Mouse (Mus musculus): ENCODE measurements around the gene 4632433K11Rik.

DNA sequence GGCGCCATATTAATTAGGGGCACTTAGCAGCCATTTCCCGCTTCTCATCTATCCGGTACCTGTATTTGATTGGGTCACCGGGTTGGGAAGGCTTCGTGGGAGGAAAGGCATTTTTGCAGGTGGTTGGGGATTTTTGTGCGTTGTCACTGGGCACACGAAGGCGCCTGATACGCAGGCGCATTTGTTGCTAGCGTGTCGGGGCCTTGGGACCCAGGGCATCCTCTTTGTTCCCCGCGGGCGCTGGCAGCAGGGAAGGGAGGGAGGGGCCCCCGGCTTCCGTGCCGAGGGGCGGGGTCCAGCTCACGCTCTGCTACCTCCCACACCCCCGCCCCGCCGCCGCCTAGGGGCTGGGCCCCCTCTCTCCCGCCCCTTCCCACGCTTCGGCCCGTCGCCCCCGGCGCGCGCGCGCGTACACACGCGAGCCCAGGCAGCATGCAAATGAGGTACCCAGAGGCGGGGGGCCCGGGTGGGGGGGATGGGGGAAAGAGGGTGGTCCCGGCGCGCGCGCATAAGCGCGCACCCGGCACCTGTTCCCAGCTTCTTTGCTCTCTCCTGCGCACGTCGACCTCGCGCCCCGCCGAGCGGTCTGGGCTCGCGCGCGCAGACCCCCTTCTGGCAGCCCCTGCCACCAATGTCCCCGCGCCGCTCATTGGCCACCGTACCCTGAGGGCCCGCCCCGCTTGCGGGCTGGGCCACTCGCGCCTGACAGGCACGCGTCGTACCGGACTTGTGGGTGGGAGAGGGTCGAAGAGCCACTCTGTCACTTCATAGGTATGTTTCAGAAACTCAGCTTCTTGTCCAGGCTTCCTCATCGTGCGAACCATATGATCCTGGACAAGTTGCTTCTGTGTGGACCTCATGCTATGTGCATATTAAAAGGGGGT lies 18.6 kb upstream of the 4632433K11Rik start, which contains the start of gene Gm44973:
- TF ChIP-seq CTCF (IDR thresholded peaks at IDR 0.05; ENCODE audit: control insufficient read depth, insufficient read depth, low read length) (no peak), POLR2A (IDR thresholded peaks at IDR 0.05; ENCODE audit: borderline replicate concordance, control insufficient read depth, low read depth, low read length) (peak; percentile 37; the same call in 1 of the 2 replicates)

All from bone marrow, adult 2 months (tissue).